Mouse (Mus musculus): ENCODE measurements around the gene Gpx7. TPM values are rescaled to one million over a fixed set of nuclear protein-coding genes. Genes with fewer than 3 reads are reported as not detected.
"Not testable (repeated sequence)": the region's sequence is repeated elsewhere in the genome, so short reads cannot be mapped to it uniquely, and the experiment has no call there.

The Gpx7 gene
- polyA plus RNA-seq, 1 experiment from 2014 or later: 52.8 TPM

GRCm38 (mm10) chr4:108360136-108361055 lies 46.4 kb downstream of the Gpx7 start:
- peak; percentile 95 for DNase-seq (ENCODE audit: low spot score)
- Histone ChIP-seq H3K9me3 (replicated peaks) (no peaks in the 10 kb centered on the region), H3K27ac (replicated peaks) (peak overlapping the region; percentile 94), H3K4me3 (peak overlapping the region; percentile 31), H3K27me3 (ENCODE audit: low read depth, poor library complexity, severe bottlenecking) (no peaks in the 10 kb centered on the region), H3K4me1 (peaks cover 71% of the 10 kb centered on the region), H3K36me3 (no peaks in the 10 kb centered on the region)
- WGBS: 5% methylated on average over 28 of the region's 28 CpGs

- no peaks in the 10 kb centered on the region for H3K27me3 ChIP-seq (ENCODE audit: low read depth, poor library complexity, severe bottlenecking)
- H3K9me3 ChIP-seq (replicated peaks): no peaks in the 10 kb centered on the region
- peaks cover 59% of the 10 kb centered on the region for H3K4me1 ChIP-seq
- no peak overlapping the region for H3K4me3 ChIP-seq
- no peaks in the 10 kb centered on the region for H3K36me3 ChIP-seq
- DNase-seq (ENCODE audit: low spot score): no peak
- peak overlapping the region; percentile 94 for H3K27ac ChIP-seq (replicated peaks)
- WGBS: 10% methylated on average over 4 of the region's 4 CpGs
Observed at GRCm38 (mm10) chr4:108358498-108358897, 48.3 kb downstream of the Gpx7 start.

- no peaks in the 10 kb centered on the region for H3K27me3 ChIP-seq (ENCODE audit: low read depth, poor library complexity, severe bottlenecking)
- H3K9me3 ChIP-seq (replicated peaks): no peaks in the 10 kb centered on the region
- DNase-seq (ENCODE audit: low spot score): no peak
- H3K27ac ChIP-seq (replicated peaks): no peak overlapping the region
- H3K4me3 ChIP-seq: no peak overlapping the region
- peaks cover 49% of the 10 kb centered on the region for H3K4me1 ChIP-seq
- no peaks in the 10 kb centered on the region for H3K36me3 ChIP-seq
- 94% methylated on average over 8 of the region's 8 CpGs for WGBS
Observed at GRCm38 (mm10) chr4:108357458-108357857, 49.3 kb downstream of the Gpx7 start.

- not testable (repeated sequence) for H3K27me3 ChIP-seq (ENCODE audit: low read depth, poor library complexity, severe bottlenecking); H3K9me3 ChIP-seq (replicated peaks); H3K4me3 ChIP-seq; H3K36me3 ChIP-seq; DNase-seq (ENCODE audit: low spot score); H3K27ac ChIP-seq (replicated peaks)
- H3K4me1 ChIP-seq: peaks cover 39% of the 10 kb centered on the region
Observed at GRCm38 (mm10) chr4:108353591-108353990, 53.2 kb downstream of the Gpx7 start.

- Histone ChIP-seq H3K4me3 (no peak overlapping the region), H3K4me1 (peaks cover 45% of the 10 kb centered on the region)
- peak; percentile 67 for DNase-seq (ENCODE audit: low spot score)
Observed at GRCm38 (mm10) chr4:108350819-108351218, 55.9 kb downstream of the Gpx7 start.

More at GRCm38 (mm10) chr4:108350819-108351218, 55.9 kb downstream of the Gpx7 start:
- H3K27ac ChIP-seq (replicated peaks): peak overlapping the region; percentile 83
- 21% methylated on average over 8 of the region's 8 CpGs for WGBS
- no peaks in the 10 kb centered on the region for H3K36me3 ChIP-seq
- no peaks in the 10 kb centered on the region for H3K27me3 ChIP-seq (ENCODE audit: low read depth, poor library complexity, severe bottlenecking)
- H3K9me3 ChIP-seq (replicated peaks): no peaks in the 10 kb centered on the region

Other genes starting within 250 kb of the Gpx7 start
- 16.4 and 18.3 TPM in 2 replicates for gene Echdc2, start 241.5 kb downstream of the Gpx7 start, polyA plus RNA-seq (2016; fragmentation: Nextera tagmentation; extraction: Ambion mirVana)
- gene Zyg11a, start 188.9 kb downstream of the Gpx7 start, polyA plus RNA-seq (2016; fragmentation: Nextera tagmentation; extraction: Ambion mirVana): 0.05 TPM in 1 of 2 replicates, not detected in the other
- gene Zyg11b, start 105.9 kb downstream of the Gpx7 start, polyA plus RNA-seq (2016; fragmentation: Nextera tagmentation; extraction: Ambion mirVana): 13.2 and 18.5 TPM in 2 replicates
- 66.1 and 76.5 TPM in 2 replicates for gene Coa7, start 78.8 kb downstream of the Gpx7 start, polyA plus RNA-seq (2016; fragmentation: Nextera tagmentation; extraction: Ambion mirVana)
- 2.2 and 2.6 TPM in 2 replicates for gene Shisal2a, start 23.6 kb downstream of the Gpx7 start, polyA plus RNA-seq (2016; fragmentation: Nextera tagmentation; extraction: Ambion mirVana)
- gene Tut4, start 52.5 kb upstream of the Gpx7 start, polyA plus RNA-seq (2016; fragmentation: Nextera tagmentation; extraction: Ambion mirVana): 72.7 and 80.9 TPM in 2 replicates
- gene Prpf38a, start 172.4 kb upstream of the Gpx7 start, polyA plus RNA-seq (2016; fragmentation: Nextera tagmentation; extraction: Ambion mirVana): 124 TPM in 2 replicates
- 20.5 and 24.9 TPM in 2 replicates for gene Orc1, start 172.5 kb upstream of the Gpx7 start, polyA plus RNA-seq (2016; fragmentation: Nextera tagmentation; extraction: Ambion mirVana)
- gene Cc2d1b, start 213.0 kb upstream of the Gpx7 start, polyA plus RNA-seq (2016; fragmentation: Nextera tagmentation; extraction: Ambion mirVana): 20.9 and 21.3 TPM in 2 replicates